Mouse (Mus musculus): ENCODE measurements around the gene Otogl.

- TF ChIP-seq POLR2A (IDR thresholded peaks at IDR 0.05; ENCODE audit: insufficient read length, low read depth), result no peak
- TF ChIP-seq E2F4 (IDR thresholded peaks at IDR 0.05; ENCODE audit: insufficient read depth), result no peak
- no peak for TF ChIP-seq TCF12 (IDR thresholded peaks at IDR 0.05; ENCODE audit: insufficient read depth, poor library complexity, severe bottlenecking)
- TF ChIP-seq MAX (IDR thresholded peaks at IDR 0.05; ENCODE audit: low read depth), result no peak
- no peak for TF ChIP-seq MYOD1 (IDR thresholded peaks at IDR 0.05; ENCODE audit: control insufficient read depth in 1 of 3, insufficient read length in 2 of 3, low read depth in 2 of 3)
- TF ChIP-seq USF1 (IDR thresholded peaks at IDR 0.05; ENCODE audit: low read depth), result no peak
- no peak for TF ChIP-seq POLR2AphosphoS2 (IDR thresholded peaks at IDR 0.05; ENCODE audit: insufficient read length, low read depth)
Observed at GRCm38 (mm10) chr10:107725631-107726030, 186.3 kb downstream of the Otogl start.

Measured in myocyte (in vitro differentiated cells).